Mouse (Mus musculus) testis, adult 2 months (tissue): ENCODE data around the gene Theg.

Source experiments
- CTCF ChIP-seq: fragments of 200-500 bp; IDR thresholded peaks from 2 replicates; pipeline ENCODE4 v1.5.1; 2012; ENCODE audit warnings: low read depth, mild to moderate bottlenecking, inconsistent platforms, low read length, moderate library complexity; ENCODE audit not compliant: control insufficient read depth, insufficient read depth, insufficient replicate concordance
- POLR2A ChIP-seq: fragments of 200-500 bp; IDR thresholded peaks from 2 replicates; pipeline ENCODE4 v1.6.1; 2012; ENCODE audit warnings: low read depth, mild to moderate bottlenecking, inconsistent platforms, low read length, moderate library complexity; ENCODE audit not compliant: control insufficient read depth

DNA sequence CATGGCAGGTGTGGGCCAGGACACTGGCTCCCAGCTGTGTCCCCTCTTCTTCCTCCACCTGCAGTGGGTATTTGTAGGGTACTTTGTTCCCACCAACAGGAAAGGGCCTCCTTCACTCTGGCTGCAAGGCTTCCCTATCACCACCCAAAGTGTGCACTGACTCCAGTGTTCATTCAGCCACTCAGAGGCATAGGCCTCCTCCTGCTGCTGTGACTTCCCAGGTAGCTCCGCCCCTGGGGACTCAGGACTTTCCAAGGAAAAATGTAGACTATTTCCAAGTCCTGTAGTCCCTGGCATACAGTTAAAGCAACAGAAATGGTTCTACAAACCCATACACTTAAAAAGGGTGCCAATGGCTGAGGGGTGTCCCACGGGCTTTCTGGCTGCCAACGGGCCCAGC, 54.5 kb downstream of the Theg start:
- TF ChIP-seq CTCF: no peak
- no peak for TF ChIP-seq POLR2A
